Mouse (Mus musculus): ENCODE results near the gene Cdc42. TPM values are rescaled to one million over a fixed set of nuclear protein-coding genes. Genes with fewer than 3 reads are reported as not detected.
A peak's percentile ranks its signal among the peaks of the same experiment; 100 is the strongest.

The Cdc42 gene
- 486 and 545 TPM in 2 replicates for total RNA-seq (2017)

- ATAC-seq (replicated peaks in 1 of 2; ENCODE audit: insufficient read depth in 1 of 2, low FRiP score in 2 of 2, low TSS enrichment in 1 of 2, low read depth in 1 of 2, poor library complexity in 2 of 2, severe bottlenecking in 2 of 2): peak; percentile 96 to 97
Observed at GRCm38 (mm10) chr4:137357517-137358254, at the start of gene Cdc42. TSS of gene Cdc42 (minus strand) at chr4:137357720.

GRCm38 (mm10) chr4:137405571-137405970 lies 48.1 kb upstream of the Cdc42 start:
- no peak for ATAC-seq (replicated peaks in 1 of 2; ENCODE audit: insufficient read depth in 1 of 2, low FRiP score in 2 of 2, low TSS enrichment in 1 of 2, low read depth in 1 of 2, poor library complexity in 2 of 2, severe bottlenecking in 2 of 2)

- ATAC-seq (replicated peaks in 1 of 2; ENCODE audit: insufficient read depth in 1 of 2, low FRiP score in 2 of 2, low TSS enrichment in 1 of 2, low read depth in 1 of 2, poor library complexity in 2 of 2, severe bottlenecking in 2 of 2): no peak
Observed at GRCm38 (mm10) chr4:137396641-137397525, 39.4 kb upstream of the Cdc42 start.

GRCm38 (mm10) chr4:137393378-137394135 lies 36.0 kb upstream of the Cdc42 start:
- ATAC-seq (replicated peaks in 1 of 2; ENCODE audit: insufficient read depth in 1 of 2, low FRiP score in 2 of 2, low TSS enrichment in 1 of 2, low read depth in 1 of 2, poor library complexity in 2 of 2, severe bottlenecking in 2 of 2): no peak

- no peak for ATAC-seq (replicated peaks in 1 of 2; ENCODE audit: insufficient read depth in 1 of 2, low FRiP score in 2 of 2, low TSS enrichment in 1 of 2, low read depth in 1 of 2, poor library complexity in 2 of 2, severe bottlenecking in 2 of 2)
Observed at GRCm38 (mm10) chr4:137392874-137393273, 35.4 kb upstream of the Cdc42 start.

GRCm38 (mm10) chr4:137391287-137391686 lies 33.8 kb upstream of the Cdc42 start:
- ATAC-seq (replicated peaks in 1 of 2; ENCODE audit: insufficient read depth in 1 of 2, low FRiP score in 2 of 2, low TSS enrichment in 1 of 2, low read depth in 1 of 2, poor library complexity in 2 of 2, severe bottlenecking in 2 of 2): no peak

GRCm38 (mm10) chr4:137390196-137390595 lies 32.7 kb upstream of the Cdc42 start:
- ATAC-seq (replicated peaks in 1 of 2; ENCODE audit: insufficient read depth in 1 of 2, low FRiP score in 2 of 2, low TSS enrichment in 1 of 2, low read depth in 1 of 2, poor library complexity in 2 of 2, severe bottlenecking in 2 of 2): no peak

GRCm38 (mm10) chr4:137388983-137389382 lies 31.5 kb upstream of the Cdc42 start:
- no peak for ATAC-seq (replicated peaks in 1 of 2; ENCODE audit: insufficient read depth in 1 of 2, low FRiP score in 2 of 2, low TSS enrichment in 1 of 2, low read depth in 1 of 2, poor library complexity in 2 of 2, severe bottlenecking in 2 of 2)

GRCm38 (mm10) chr4:137388059-137388794 lies 30.7 kb upstream of the Cdc42 start:
- ATAC-seq (replicated peaks in 1 of 2; ENCODE audit: insufficient read depth in 1 of 2, low FRiP score in 2 of 2, low TSS enrichment in 1 of 2, low read depth in 1 of 2, poor library complexity in 2 of 2, severe bottlenecking in 2 of 2): peak; percentile 93 to 95

GRCm38 (mm10) chr4:137387482-137388058 lies 30.1 kb upstream of the Cdc42 start:
- ATAC-seq (replicated peaks in 1 of 2; ENCODE audit: insufficient read depth in 1 of 2, low FRiP score in 2 of 2, low TSS enrichment in 1 of 2, low read depth in 1 of 2, poor library complexity in 2 of 2, severe bottlenecking in 2 of 2): no peak

- peak; percentile 32 to 48; a peak in 1 of 4 replicates for ATAC-seq (replicated peaks in 1 of 2; ENCODE audit: insufficient read depth in 1 of 2, low FRiP score in 2 of 2, low TSS enrichment in 1 of 2, low read depth in 1 of 2, poor library complexity in 2 of 2, severe bottlenecking in 2 of 2)
Observed at GRCm38 (mm10) chr4:137380702-137381605, 23.4 kb upstream of the Cdc42 start.

GRCm38 (mm10) chr4:137379713-137380255 lies 22.3 kb upstream of the Cdc42 start:
- no peak for ATAC-seq (replicated peaks in 1 of 2; ENCODE audit: insufficient read depth in 1 of 2, low FRiP score in 2 of 2, low TSS enrichment in 1 of 2, low read depth in 1 of 2, poor library complexity in 2 of 2, severe bottlenecking in 2 of 2)

GRCm38 (mm10) chr4:137379085-137379484 lies 21.6 kb upstream of the Cdc42 start:
- no peak for ATAC-seq (replicated peaks in 1 of 2; ENCODE audit: insufficient read depth in 1 of 2, low FRiP score in 2 of 2, low TSS enrichment in 1 of 2, low read depth in 1 of 2, poor library complexity in 2 of 2, severe bottlenecking in 2 of 2)

GRCm38 (mm10) chr4:137377526-137378304 lies 20.2 kb upstream of the Cdc42 start:
- no peak for ATAC-seq (replicated peaks in 1 of 2; ENCODE audit: insufficient read depth in 1 of 2, low FRiP score in 2 of 2, low TSS enrichment in 1 of 2, low read depth in 1 of 2, poor library complexity in 2 of 2, severe bottlenecking in 2 of 2)

GRCm38 (mm10) chr4:137376778-137377177 lies 19.3 kb upstream of the Cdc42 start:
- ATAC-seq (replicated peaks in 1 of 2; ENCODE audit: insufficient read depth in 1 of 2, low FRiP score in 2 of 2, low TSS enrichment in 1 of 2, low read depth in 1 of 2, poor library complexity in 2 of 2, severe bottlenecking in 2 of 2): no peak

Data from hematopoietic stem cell, adult 5-6 weeks (primary cell).